Mouse (Mus musculus) urinary bladder, postnatal 0 days (tissue): ENCODE data around the gene Ppp4r3b. TPM values are rescaled to one million over a fixed set of nuclear protein-coding genes. Genes with fewer than 3 reads are reported as not detected.

Experiments
- polyA plus RNA-seq: library from polyadenylated mRNA; unstranded; fragments of >200 nt; fragmentation: Nextera tagmentation; extraction: Ambion mirVana; gene quantifications from 2 replicates; pipeline ENCODE4 v1.2.1, GENCODE M21; 2015

Ppp4r3b gene
- 37.8 and 44.5 TPM in 2 replicates for polyA plus RNA-seq

GRCm38 (mm10) chr11:29172563-29173124 is at the start of gene Ppp4r3b:
Gene Ppp4r3b (plus strand): TSS chr11:29172890.

GRCm38 (mm10) chr11:29130385-29131355 is 42.0 kb upstream of the Ppp4r3b start, which contains the start of gene Pnpt1:
Gene Pnpt1 (plus strand): TSS chr11:29130744.

GRCm38 (mm10) chr11:29246883-29247650 is 74.4 kb downstream of the Ppp4r3b start, which contains the start of gene Cfap36:
Gene Cfap36 (minus strand): TSS chr11:29247409.

Other genes starting within 250 kb of the Ppp4r3b start
- 17.8 and 17.9 TPM in 2 replicates for gene Pnpt1, start 42.1 kb upstream of the Ppp4r3b start, polyA plus RNA-seq
- gene Cfap36, start 74.5 kb downstream of the Ppp4r3b start, polyA plus RNA-seq: 37.2 and 48.0 TPM in 2 replicates
- 15.1 and 20.0 TPM in 2 replicates for gene Ccdc88a, start 200.8 kb downstream of the Ppp4r3b start, polyA plus RNA-seq